Mouse (Mus musculus): ENCODE measurements around the gene Tubg1. TPM values are rescaled to one million over a fixed set of nuclear protein-coding genes. Genes with fewer than 3 reads are reported as not detected.

Gene Tubg1
- total RNA-seq (2021), result 10 to 100 TPM; 44.9 to 46.6 TPM

DNA sequence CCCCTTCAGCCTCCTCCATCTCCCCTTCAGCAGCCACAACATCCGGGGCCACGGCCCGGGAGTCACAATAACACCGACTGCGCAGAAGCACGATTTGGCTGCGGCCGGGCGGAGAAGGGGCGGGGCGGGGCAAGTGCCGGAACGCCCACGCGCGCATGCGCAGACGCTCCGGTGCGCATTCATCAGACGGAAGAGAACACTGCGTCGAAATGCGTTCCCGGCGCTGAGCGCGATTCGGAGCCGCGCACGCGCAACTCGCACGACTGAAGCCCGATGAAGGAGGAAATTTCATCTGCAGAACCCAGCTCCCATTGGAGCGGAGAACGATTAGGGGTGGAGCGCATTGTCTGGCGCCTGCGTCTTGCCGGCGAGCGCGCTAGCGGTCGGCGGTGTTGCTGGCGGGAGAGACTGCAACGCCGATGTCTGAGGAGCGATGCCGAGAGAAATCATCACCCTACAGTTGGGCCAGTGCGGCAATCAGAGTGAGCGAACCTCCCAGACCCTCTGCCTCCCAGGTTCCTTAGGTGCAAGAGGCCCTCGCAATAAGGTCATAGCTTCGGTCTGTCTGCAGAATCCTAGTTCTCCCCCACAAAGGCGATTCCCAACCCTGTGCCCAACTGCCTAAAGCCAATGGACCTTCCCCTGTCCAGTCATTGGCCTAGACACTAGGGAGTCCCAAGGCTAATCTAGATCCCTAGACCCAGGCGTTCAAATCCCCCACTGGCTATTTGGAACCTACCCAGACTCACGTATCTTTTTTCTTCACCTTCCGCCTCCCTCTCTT lies at the start of gene Tubg1, which contains the start of gene Retreg3:
Gene Tubg1, plus strand, starts transcription at position 178 of the 784 bp plus-strand sequence.
Gene Retreg3, minus strand, starts transcription at position 133 of the 784 bp plus-strand sequence.
- intact Hi-C loops (cut with DNase I), result loop anchor here (2.0 kb wide), 2 partner anchors 33 to 51 kb away; partner anchors contain the start of genes Cntnap1, Mlx and Plekhh3
- DNase-seq (ENCODE audit: low spot score in 2 of 2), result peak; percentile 99

GRCm38 (mm10) chr11:101070189-101070527 lies 49.6 kb upstream of the Tubg1 start:
- intact Hi-C loops (cut with DNase I), result no loop called here
- no peak for DNase-seq (ENCODE audit: low spot score in 2 of 2)

GRCm38 (mm10) chr11:101070987-101071386 lies 48.8 kb upstream of the Tubg1 start:
- intact Hi-C loops (cut with DNase I), result no loop called here
- no peak for DNase-seq (ENCODE audit: low spot score in 2 of 2)

DNA sequence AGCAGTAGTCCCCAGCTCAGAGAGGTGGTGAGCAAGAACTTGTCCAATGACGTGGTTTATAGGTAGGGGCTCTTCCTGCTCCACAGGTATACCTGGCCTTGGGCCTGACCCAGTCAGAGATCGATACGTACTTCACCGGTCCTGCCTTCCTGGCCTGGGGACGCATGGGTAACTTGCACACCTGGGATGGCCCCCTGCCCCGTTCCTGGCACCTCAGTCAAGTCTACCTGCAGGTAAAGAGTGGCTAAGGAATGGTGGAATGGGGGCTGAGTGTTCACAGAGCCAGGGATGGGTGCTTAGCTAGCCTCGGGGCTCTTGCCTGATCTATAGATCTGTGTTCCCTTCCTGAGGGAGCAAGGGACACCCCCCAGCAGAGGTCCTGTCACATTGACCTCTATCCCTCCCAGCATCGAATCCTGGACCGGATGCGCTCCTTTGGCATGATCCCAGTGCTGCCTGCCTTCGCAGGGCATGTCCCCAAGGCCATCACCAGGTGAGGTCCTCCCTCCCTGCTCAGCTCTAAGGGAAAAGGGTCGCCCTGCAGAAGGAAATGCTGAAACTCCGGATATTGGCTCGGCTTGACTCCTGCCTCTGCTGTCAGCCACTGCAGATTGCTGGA lies 47.8 kb upstream of the Tubg1 start:
- no peak for DNase-seq (ENCODE audit: low spot score in 2 of 2)
- intact Hi-C loops (cut with DNase I), result no loop called here

DNA sequence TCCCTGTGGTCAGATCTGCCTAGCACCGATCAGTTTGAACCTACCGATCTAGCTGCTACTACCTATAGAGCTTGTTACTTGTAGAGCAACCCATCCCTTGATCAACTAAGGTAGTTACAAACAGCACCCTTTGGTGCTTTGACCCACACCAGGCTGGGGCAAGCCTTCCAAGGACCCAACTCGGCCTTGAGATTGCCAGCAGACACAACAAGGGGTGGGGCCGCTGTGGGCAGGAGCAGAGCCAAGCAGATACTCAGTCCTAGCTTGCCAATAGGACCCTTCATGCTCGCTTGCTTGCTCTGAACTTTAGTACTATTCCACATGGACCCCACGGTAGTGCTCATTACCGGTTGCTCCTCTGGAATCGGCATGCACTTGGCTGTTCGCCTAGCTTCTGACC lies 41.6 kb upstream of the Tubg1 start, which contains the start of gene Hsd17b1:
Gene Hsd17b1, plus strand, starts transcription at position 291 of the 400 bp plus-strand sequence.
- intact Hi-C loops (cut with DNase I), result no loop called here
- DNase-seq (ENCODE audit: low spot score in 2 of 2), result no peak

DNA sequence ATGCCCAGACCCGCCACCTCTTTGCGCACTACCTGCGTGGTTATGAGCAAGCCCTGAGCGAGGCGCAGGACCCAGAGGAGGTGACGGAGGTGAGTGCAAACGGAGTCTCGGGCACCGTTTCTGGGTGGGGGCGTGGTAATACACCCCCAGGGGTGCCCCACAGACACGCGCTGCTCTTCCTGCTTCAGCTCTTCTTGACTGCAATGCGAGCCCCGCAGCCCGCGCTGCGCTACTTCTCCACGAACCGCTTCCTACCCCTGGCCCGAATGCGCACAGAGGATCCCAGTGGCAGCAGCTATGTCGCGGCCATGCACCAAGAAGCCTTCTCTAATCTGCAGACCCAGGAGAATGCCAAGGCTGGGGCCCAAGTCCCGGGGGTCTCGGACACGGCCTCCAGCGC lies 40.0 kb upstream of the Tubg1 start:
- intact Hi-C loops (cut with DNase I), result no loop called here
- DNase-seq (ENCODE audit: low spot score in 2 of 2), result no peak

DNA sequence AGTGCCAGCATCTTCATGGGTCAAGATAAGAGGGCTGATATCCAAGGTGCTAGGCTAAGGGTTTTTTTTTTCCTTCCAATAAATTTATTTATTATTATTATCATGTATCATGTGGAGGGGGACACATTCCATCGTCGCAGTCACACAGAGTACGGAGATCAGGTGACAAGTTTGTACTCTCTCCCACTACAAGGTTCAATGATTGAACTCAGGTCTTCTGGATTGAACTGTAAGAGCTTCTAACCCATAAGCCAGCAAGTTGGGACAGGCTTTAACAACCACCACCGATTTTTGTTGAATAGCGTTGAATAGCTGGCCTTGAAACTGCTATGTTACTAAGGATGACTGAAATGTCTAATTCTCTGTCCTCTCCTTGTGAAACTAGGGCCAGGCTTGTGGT lies 39.3 kb upstream of the Tubg1 start:
- no peak for DNase-seq (ENCODE audit: low spot score in 2 of 2)
- intact Hi-C loops (cut with DNase I), result no loop called here

- intact Hi-C loops (cut with DNase I), result loop anchor here (2.0 kb wide), 1 partner anchor 95 kb away; no protein-coding TSS in a partner anchor
- no peak for DNase-seq (ENCODE audit: low spot score in 2 of 2)
Observed at GRCm38 (mm10) chr11:101081659-101082058, 38.1 kb upstream of the Tubg1 start.

DNA sequence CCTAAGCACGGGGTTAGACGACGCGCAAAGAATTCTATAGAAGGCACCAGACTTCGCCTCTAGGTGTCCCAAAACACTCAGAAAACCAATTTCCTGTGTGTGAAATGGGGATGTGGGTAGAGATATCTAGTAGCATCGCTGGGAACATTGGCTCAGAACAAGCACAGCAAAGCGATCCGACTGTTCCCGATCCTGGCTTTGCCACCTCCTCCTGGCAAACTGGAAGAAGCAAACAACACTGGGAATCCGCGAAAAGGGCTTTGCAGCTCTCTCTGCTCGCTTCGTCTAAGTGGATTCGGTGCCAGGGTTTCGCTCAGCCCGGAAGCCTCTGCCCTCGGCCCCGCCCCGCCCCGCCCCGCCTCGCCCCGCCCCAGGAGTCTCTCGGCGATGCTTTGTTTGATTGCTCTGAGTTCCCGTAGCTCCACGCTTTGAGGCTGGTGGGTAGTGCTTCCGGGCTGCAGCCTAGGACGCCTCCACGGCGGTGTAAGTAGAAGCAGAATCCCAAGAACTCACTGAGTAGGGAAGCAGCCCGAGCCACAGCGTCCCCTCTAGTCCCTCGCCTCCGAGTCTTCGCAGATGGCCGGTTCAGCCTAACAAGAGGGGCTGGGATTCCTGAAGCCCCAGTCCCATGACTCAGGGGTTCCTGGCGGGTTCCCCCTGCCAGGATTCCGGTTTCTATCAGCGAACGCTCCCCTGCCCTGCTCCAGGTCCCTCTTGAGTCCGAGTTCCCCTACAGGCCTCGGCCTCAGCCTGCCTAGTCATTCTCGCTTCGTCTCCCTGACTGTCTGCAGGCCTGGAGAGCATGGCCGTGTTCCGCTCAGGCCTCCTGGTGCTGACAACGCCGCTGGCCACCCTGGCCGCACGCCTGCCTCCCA lies 37.3 kb upstream of the Tubg1 start, which contains the start of gene Coasy:
Gene Coasy, plus strand, starts transcription at position 358 of the 875 bp plus-strand sequence.
- DNase-seq (ENCODE audit: low spot score in 2 of 2), result peak; percentile 91 to 96
- intact Hi-C loops (cut with DNase I), result loop anchor here (2.0 kb wide), 1 partner anchor 94 kb away; no protein-coding TSS in a partner anchor

DNA sequence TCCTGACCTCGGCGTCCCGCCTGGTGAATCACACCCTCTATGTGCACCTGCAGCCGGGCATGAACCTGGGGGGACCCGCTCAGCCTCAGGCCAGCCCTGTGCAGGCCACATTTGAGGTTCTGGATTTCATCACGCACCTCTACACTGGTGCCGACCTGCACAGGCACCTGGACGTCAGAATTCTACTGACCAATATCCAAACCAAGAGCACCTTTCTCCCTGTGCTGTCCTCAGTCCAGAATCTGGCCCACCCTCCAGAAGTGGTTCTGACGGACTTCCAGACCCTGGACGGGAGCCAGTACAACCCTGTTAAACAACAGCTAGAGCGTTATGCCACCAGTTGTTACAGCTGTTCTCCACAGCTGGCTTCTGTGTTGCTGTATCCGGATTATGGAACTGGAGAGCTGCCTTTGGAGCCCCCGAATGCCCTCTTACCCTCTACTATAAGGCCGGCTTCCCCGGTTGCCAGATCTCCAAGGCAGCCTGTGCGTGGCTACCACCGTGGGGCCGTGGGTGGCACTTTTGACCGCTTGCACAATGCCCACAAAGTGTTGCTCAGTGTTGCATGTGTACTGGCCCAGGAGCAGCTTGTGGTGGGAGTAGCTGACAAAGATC lies 36.5 kb upstream of the Tubg1 start:
- no peak for DNase-seq (ENCODE audit: low spot score in 2 of 2)
- intact Hi-C loops (cut with DNase I), result loop anchor here (2.0 kb wide), 1 partner anchor 94 kb away; no protein-coding TSS in a partner anchor

DNA sequence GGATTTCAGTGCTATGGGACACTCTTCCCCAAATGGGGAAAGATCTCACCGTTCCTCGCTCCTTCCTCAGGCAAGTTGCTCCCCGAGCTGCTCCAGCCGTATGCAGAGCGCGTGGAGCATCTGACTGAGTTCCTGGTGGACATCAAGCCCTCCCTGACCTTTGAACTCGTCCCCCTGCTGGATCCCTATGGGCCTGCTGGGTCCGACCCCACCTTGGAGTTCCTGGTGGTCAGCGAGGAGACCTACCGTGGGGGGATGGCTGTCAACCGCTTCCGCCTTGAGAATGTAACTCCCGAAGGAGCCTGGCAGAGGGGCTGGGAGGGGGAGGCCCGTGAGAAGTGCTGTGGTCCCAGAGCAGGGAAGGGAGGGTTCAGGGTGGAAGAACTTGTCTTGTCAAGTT lies 35.5 kb upstream of the Tubg1 start:
- intact Hi-C loops (cut with DNase I), result no loop called here

GRCm38 (mm10) chr11:101084811-101085210 lies 34.9 kb upstream of the Tubg1 start:
- DNase-seq (ENCODE audit: low spot score in 2 of 2), result no peak
- intact Hi-C loops (cut with DNase I), result no loop called here

More for the DNA sequence above, 35.5 kb upstream of the Tubg1 start:
- DNase-seq (ENCODE audit: low spot score in 2 of 2), result no peak

DNA sequence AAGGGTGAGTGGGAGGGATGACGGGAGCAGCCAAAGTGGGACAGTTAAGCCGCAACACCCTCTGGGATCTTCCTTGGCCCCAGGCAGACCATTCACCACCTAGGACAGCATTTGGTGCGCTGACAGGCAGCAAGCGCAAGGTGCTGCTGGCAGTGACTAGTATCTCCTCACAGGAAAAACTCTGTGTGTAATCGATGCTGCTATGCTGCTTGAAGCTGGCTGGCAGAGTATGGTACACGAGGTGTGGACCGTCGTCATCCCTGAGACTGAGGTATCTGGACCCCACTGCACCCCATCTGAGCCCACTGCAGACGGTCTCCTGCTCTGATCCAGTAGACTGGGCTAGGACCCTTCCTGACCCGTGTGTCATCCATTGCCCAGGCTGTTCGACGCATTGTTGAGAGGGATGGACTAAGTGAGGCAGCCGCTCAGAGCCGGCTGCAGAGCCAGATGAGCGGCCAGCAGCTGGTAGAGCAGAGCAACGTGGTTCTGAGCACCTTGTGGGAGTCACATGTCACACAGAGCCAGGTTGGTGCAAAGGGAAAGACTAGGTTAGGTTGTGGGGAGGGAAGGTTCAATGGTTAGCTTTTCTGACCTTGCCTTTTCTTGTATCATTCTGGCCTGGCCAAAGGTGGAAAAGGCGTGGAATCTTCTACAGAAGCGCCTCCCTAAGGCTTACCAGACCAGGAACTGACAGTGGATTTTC lies 34.0 kb upstream of the Tubg1 start:
- intact Hi-C loops (cut with DNase I), result loop anchor here (2.0 kb wide), 1 partner anchor 33 kb away; the partner anchor contains the start of genes Retreg3 and Tubg1
- no peak for DNase-seq (ENCODE audit: low spot score in 2 of 2)

DNA sequence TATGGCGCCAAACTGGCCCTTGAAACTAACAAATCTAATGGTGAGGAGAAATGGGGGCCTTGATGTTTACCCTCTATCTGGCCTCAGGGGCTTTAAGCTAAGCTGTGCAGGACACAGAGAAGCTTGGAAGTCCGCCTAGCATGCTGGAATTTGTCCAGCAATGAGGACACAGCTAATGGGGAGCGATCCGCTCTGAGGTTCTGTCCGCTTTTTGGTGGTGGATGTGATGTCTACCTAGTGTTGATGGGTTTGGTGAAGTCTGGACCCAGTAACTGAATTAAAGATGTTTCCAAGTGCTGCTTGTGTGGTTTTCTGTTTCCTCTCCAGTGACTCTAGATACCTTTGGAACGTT lies 33.4 kb upstream of the Tubg1 start:
- intact Hi-C loops (cut with DNase I), result loop anchor here (2.0 kb wide), 1 partner anchor 33 kb away; the partner anchor contains the start of genes Retreg3 and Tubg1
- DNase-seq (ENCODE audit: low spot score in 2 of 2), result no peak

GRCm38 (mm10) chr11:101086756-101087681 lies 32.7 kb upstream of the Tubg1 start, which contains the start of gene Mlx:
Mlx (plus strand) TSS chr11:101087277.
- peak; percentile 93 to 97 for DNase-seq (ENCODE audit: low spot score in 2 of 2)
- intact Hi-C loops (cut with DNase I), result loop anchor here (2.0 kb wide), 1 partner anchor 32 kb away; the partner anchor contains the start of genes Retreg3 and Tubg1

DNA sequence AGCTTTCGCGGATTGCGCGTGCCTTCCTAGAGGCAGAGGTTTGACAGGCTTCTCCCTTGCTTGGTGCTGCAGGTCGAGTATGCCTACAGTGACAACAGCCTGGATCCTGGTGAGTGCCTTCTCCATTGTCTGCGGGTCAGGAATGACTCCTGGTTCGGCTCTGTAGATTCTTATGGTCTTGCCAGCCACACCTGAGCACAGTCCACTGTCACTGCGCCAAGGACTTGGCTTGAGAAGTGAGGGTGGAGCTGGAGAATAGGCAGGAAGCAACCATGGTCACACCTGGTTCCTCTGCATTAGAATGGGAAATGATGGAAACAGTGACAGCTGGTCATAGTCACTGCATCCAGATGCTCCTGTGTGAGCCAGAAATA lies 32.1 kb upstream of the Tubg1 start:
- DNase-seq (ENCODE audit: low spot score in 2 of 2), result no peak
- intact Hi-C loops (cut with DNase I), result loop anchor here (2.0 kb wide), 1 partner anchor 31 kb away; the partner anchor contains the start of genes Retreg3 and Tubg1

DNA sequence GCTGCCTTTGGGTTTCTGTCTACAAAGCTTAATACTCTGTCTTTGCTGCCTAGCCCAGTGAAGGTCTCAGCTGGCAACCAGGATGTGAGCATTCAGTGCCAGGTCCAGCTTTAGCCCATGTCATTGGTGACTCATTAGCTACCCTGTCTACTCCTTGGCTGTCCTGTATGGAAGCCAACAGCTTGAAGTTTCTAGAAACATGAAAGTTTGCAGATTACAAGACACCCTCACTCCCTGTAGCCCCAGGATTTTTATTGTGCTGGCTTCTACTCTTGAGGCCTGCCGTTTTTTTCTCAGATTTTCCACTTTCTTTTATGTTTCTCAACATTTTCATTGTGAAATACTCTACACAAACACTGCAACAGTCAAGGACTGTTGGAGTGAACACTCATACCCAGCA lies 29.8 kb upstream of the Tubg1 start:
- DNase-seq (ENCODE audit: low spot score in 2 of 2), result no peak
- intact Hi-C loops (cut with DNase I), result loop anchor here (10.0 kb wide), 1 partner anchor 325 kb away; the partner anchor contains the start of gene Aarsd1

Measured in left cerebral cortex, postnatal 25 days (tissue).